Mouse (Mus musculus) MEL (cell line): ENCODE results near the gene Lrrtm3. TPM values are rescaled to one million over a fixed set of nuclear protein-coding genes. Genes with fewer than 3 reads are reported as not detected.

Source experiments
- DNase-seq: peaks from one replicate; pipeline ENCODE4 v3.0.0; 2011; ENCODE audit warnings: low read depth, low spot score
- H3K27ac ChIP-seq: 2 replicates; pipeline ENCODE4 v1.5.1; 2012; ENCODE audit warnings: low read depth, mild to moderate bottlenecking, control low read depth, low read length, moderate library complexity; ENCODE audit not compliant: control insufficient read depth
- H3K27me3 ChIP-seq, 2 experiments: fragments of 150-350 bp in 1 of 2; sonication (generic) in 1 of 2; 2 replicates each; pipeline ENCODE4 v1.6.1; 2012; ENCODE audit warnings: low read length in 2 of 2, mild to moderate bottlenecking in 2 of 2, improper control_type of control experiment in 1 of 2, moderate library complexity in 1 of 2; ENCODE audit not compliant: insufficient read depth in 2 of 2, control insufficient read depth in 1 of 2
- H3K36me3 ChIP-seq, 2 experiments: 2 replicates each; pipeline ENCODE4 v1.6.1; 2012 to 2014; ENCODE audit warnings: low read length in 2 of 2, improper control_type of control experiment in 1 of 2, inconsistent platforms in 1 of 2, mild to moderate bottlenecking in 1 of 2; ENCODE audit not compliant: insufficient read depth in 2 of 2, control insufficient read depth in 1 of 2
- H3K4me1 ChIP-seq, 2 experiments: fragments of 150-350 bp in 1 of 2; sonication (generic) in 1 of 2; 2 replicates each; pipeline ENCODE4 v1.6.1; 2012; ENCODE audit warnings: low read length in 2 of 2, improper control_type of control experiment in 1 of 2, mild to moderate bottlenecking in 1 of 2; ENCODE audit not compliant: insufficient read depth in 2 of 2, control insufficient read depth in 1 of 2
- H3K4me3 ChIP-seq, 2 experiments: fragments of 150-350 bp in 1 of 2; sonication (generic) in 1 of 2; 2 replicates each; pipeline ENCODE4 v1.5.1; 2012; ENCODE audit warnings: low read depth in 2 of 2, low read length in 2 of 2, mild to moderate bottlenecking in 2 of 2, moderate library complexity in 2 of 2, control low read depth in 1 of 2, improper control_type of control experiment in 1 of 2; ENCODE audit not compliant: control insufficient read depth in 1 of 2, insufficient read depth in 1 of 2
- H3K79me2 ChIP-seq: 2 replicates; pipeline ENCODE4 v1.6.1; 2012; ENCODE audit warnings: mild to moderate bottlenecking, low read length, moderate library complexity; ENCODE audit not compliant: control insufficient read depth, poor library complexity, insufficient read depth
- H3K9ac ChIP-seq: 2 replicates; pipeline ENCODE4 v1.6.1; 2012; ENCODE audit warnings: low read depth, mild to moderate bottlenecking, control low read depth, low read length, moderate library complexity; ENCODE audit not compliant: control insufficient read depth, poor library complexity, severe bottlenecking
- H3K9me3 ChIP-seq: fragments of 150-350 bp; sonication (generic); replicated peaks from 2 replicates; pipeline ENCODE4 v1.6.1; 2012; ENCODE audit warnings: mild to moderate bottlenecking, low read length, improper control_type of control experiment, moderate library complexity; ENCODE audit not compliant: insufficient read depth
- CHD1 ChIP-seq: IDR thresholded peaks from 2 replicates; pipeline ENCODE4 v1.6.1; 2012; ENCODE audit warnings: low read depth, mild to moderate bottlenecking, inconsistent platforms, low read length, improper control_type of control experiment
- CTCF ChIP-seq, 3 experiments: IDR thresholded peaks in 2 of 3; conservative IDR thresholded peaks in 1 of 3; 2 replicates each; pipeline ENCODE4 v1.5.1; 2011 to 2012; ENCODE audit warnings: low read length in 3 of 3, low read depth in 2 of 3, mild to moderate bottlenecking in 2 of 3, improper control_type of control experiment in 1 of 3, inconsistent platforms in 1 of 3, mixed read lengths in 1 of 3, moderate library complexity in 1 of 3; ENCODE audit not compliant: control insufficient read depth in 1 of 3, insufficient read depth in 1 of 3, poor library complexity in 1 of 3, severe bottlenecking in 1 of 3
- E2F4 ChIP-seq: IDR thresholded peaks from 2 replicates; pipeline ENCODE4 v1.6.1; 2011; ENCODE audit warnings: low read depth, low read length, improper control_type of control experiment, borderline replicate concordance
- ELF1 ChIP-seq: IDR thresholded peaks from 2 replicates; pipeline ENCODE4 v1.6.1; 2014; ENCODE audit warnings: low read depth, mild to moderate bottlenecking, inconsistent platforms, low read length, improper control_type of control experiment, moderate library complexity
- EP300 ChIP-seq, 2 experiments: IDR thresholded peaks; 2 replicates each; pipeline ENCODE4 v1.6.1; 2011; ENCODE audit warnings: improper control_type of control experiment in 2 of 2, low read length in 2 of 2, low read depth in 1 of 2, mild to moderate bottlenecking in 1 of 2
- ETS1 ChIP-seq: IDR thresholded peaks from 2 replicates; pipeline ENCODE4 v1.6.1; 2012; ENCODE audit warnings: low read depth, mild to moderate bottlenecking, inconsistent platforms, low read length, improper control_type of control experiment, moderate library complexity
- HCFC1 ChIP-seq: IDR thresholded peaks from 2 replicates; pipeline ENCODE4 v1.6.1; 2012; ENCODE audit warnings: low read depth, mild to moderate bottlenecking, inconsistent platforms, low read length, improper control_type of control experiment, moderate library complexity
- JUND ChIP-seq: IDR thresholded peaks from 2 replicates; pipeline ENCODE4 v1.6.1; 2011; ENCODE audit warnings: low read depth, mild to moderate bottlenecking, improper control_type of control experiment, low read length
- MAFK ChIP-seq: IDR thresholded peaks from 2 replicates; pipeline ENCODE4 v1.6.1; 2011; ENCODE audit warnings: low read depth, mild to moderate bottlenecking, low read length, improper control_type of control experiment, borderline replicate concordance
- MXI1 ChIP-seq: IDR thresholded peaks from 2 replicates; pipeline ENCODE4 v1.6.1; 2011; ENCODE audit warnings: mild to moderate bottlenecking, low read depth, low read length, improper control_type of control experiment
- POLR2A ChIP-seq, 2 experiments: IDR thresholded peaks; 2 replicates each; pipeline ENCODE4 v1.6.1; 2011 to 2012; ENCODE audit warnings: low read length in 2 of 2, mild to moderate bottlenecking in 2 of 2, control low read depth in 1 of 2, improper control_type of control experiment in 1 of 2, low read depth in 1 of 2, moderate library complexity in 1 of 2; ENCODE audit not compliant: control insufficient read depth in 1 of 2, insufficient read depth in 1 of 2, poor library complexity in 1 of 2
- POLR2AphosphoS2 ChIP-seq: IDR thresholded peaks from 2 replicates; pipeline ENCODE4 v1.6.1; 2011; ENCODE audit warnings: low read length, improper control_type of control experiment
- RAD21 ChIP-seq: IDR thresholded peaks from 2 replicates; pipeline ENCODE4 v1.6.1; 2011; ENCODE audit warnings: mild to moderate bottlenecking, low read depth, low read length, improper control_type of control experiment
- SMC3 ChIP-seq: IDR thresholded peaks from 2 replicates; pipeline ENCODE4 v1.6.1; 2011; ENCODE audit warnings: low read depth, low read length, improper control_type of control experiment
- TAL1 ChIP-seq: IDR thresholded peaks from 2 replicates; pipeline ENCODE4 v1.6.1; 2012; ENCODE audit warnings: mild to moderate bottlenecking, inconsistent platforms, low read length, moderate library complexity, mixed read lengths
- TCF12 ChIP-seq: IDR thresholded peaks from 2 replicates; pipeline ENCODE4 v1.6.1; 2014; ENCODE audit warnings: low read depth, mild to moderate bottlenecking, inconsistent platforms, low read length, improper control_type of control experiment, moderate library complexity
- USF1 ChIP-seq: IDR thresholded peaks from 2 replicates; pipeline ENCODE4 v1.6.1; 2014; ENCODE audit warnings: low read depth, mild to moderate bottlenecking, inconsistent platforms, low read length, improper control_type of control experiment, moderate library complexity
- ZC3H11A ChIP-seq: IDR thresholded peaks from 2 replicates; pipeline ENCODE4 v1.6.1; 2012; ENCODE audit warnings: low read depth, mild to moderate bottlenecking, inconsistent platforms, low read length, improper control_type of control experiment
- polyA plus RNA-seq, 2 experiments: library from polyadenylated mRNA; stranded (reverse) in 1 of 2; unstranded in 1 of 2; fragments of >175 nt in 1 of 2; fragments of >200 nt in 1 of 2; gene quantifications; 2 replicates each; pipeline versions ENCODE4 v1.2.1 to v1.2.4; 2012; ENCODE audit warnings: low replicate concordance in 2 of 2, low read depth in 1 of 2; ENCODE audit not compliant: insufficient read length in 2 of 2, insufficient read depth in 1 of 2, missing spikeins in 1 of 2
- total RNA-seq: library from RNA; depleted of rRNA; stranded (reverse); fragments of 300-350 nt; gene quantifications from 2 replicates; pipeline ENCODE4 v1.2.3, GENCODE M21; 2012

Gene Lrrtm3
- total and polyA plus RNA-seq, 3 experiments: not detected

DNA sequence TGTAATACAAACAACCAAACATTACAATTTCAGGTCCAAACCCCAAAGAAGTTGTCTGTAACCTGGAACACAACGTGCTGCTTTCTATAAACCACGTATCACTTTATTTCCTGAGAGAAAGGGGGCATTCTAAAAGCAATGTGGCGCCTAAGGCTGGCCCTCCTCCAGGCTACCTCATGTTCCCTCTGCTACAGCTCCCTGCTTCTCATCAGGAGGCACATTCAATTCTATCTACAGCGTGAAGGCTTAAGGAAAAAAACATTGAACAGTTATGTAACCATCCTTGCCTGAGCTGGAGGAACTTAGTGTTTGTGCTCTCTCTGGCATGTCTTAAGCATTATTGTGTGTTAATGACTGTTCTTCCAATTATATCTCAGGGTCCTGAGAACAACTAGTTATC is 142.8 kb downstream of the Lrrtm3 start:
- TF ChIP-seq ETS1: no peak
- no peak for TF ChIP-seq POLR2AphosphoS2
- no peak for TF ChIP-seq MAFK
- no peak for TF ChIP-seq E2F4
- TF ChIP-seq CTCF (IDR thresholded peaks at IDR 0.05 in 2 of 3, conservative IDR thresholded peaks at IDR 0.05 in 1 of 3; ENCODE audit: control insufficient read depth in 1 of 3, insufficient read depth in 1 of 3, low read depth in 2 of 3, low read length in 3 of 3, poor library complexity in 1 of 3, severe bottlenecking in 1 of 3): no peak
- TF ChIP-seq TCF12: no peak
- TF ChIP-seq CHD1: no peak
- no peak for DNase-seq
- Histone ChIP-seq H3K4me1 (no peaks in the 10 kb centered on the region), H3K9ac (no peak overlapping the region), H3K4me3 (no peak overlapping the region), H3K9me3 (no peaks in the 10 kb centered on the region), H3K79me2 (no peaks in the 10 kb centered on the region), H3K27ac (no peak overlapping the region), H3K36me3 (no peaks in the 10 kb centered on the region), H3K27me3 (no peaks in the 10 kb centered on the region)

GRCm38 (mm10) chr10:63945534-63945933 is 144.5 kb downstream of the Lrrtm3 start:
- TF ChIP-seq ELF1 (no peak), USF1 (no peak), RAD21 (no peak), SMC3 (no peak), HCFC1 (no peak), ZC3H11A (no peak), TAL1 (no peak), MXI1 (no peak), JUND (no peak), CHD1 (no peak), POLR2A (IDR thresholded peaks at IDR 0.05; ENCODE audit: control insufficient read depth in 1 of 2, insufficient read depth in 1 of 2, low read depth in 1 of 2, low read length in 2 of 2, poor library complexity in 1 of 2) (no peak), EP300 (IDR thresholded peaks at IDR 0.05; ENCODE audit: low read depth in 1 of 2, low read length in 2 of 2) (no peak)
- H3K27me3 ChIP-seq: no peaks in the 10 kb centered on the region
- H3K9me3 ChIP-seq: no peaks in the 10 kb centered on the region
- H3K4me1 ChIP-seq: no peaks in the 10 kb centered on the region
- H3K36me3 ChIP-seq: no peaks in the 10 kb centered on the region
- H3K27ac ChIP-seq: no peak overlapping the region
- no peak overlapping the region for H3K4me3 ChIP-seq
- no peak for DNase-seq
- no peak overlapping the region for H3K9ac ChIP-seq
- no peaks in the 10 kb centered on the region for H3K79me2 ChIP-seq
